Mouse (Mus musculus) liver, embryonic 11.5 days (tissue): ENCODE data around the gene Tfap2d. TPM values are rescaled to one million over a fixed set of nuclear protein-coding genes. Genes with fewer than 3 reads are reported as not detected.

ENCODE experiments used
- ATAC-seq: fragments of 200-750 bp; cut with Nextera tagmentation; replicated peaks from 2 replicates; pipeline ENCODE4 v1.8.0; 2017; ENCODE audit warnings: moderate number of reproducible peaks, mild to moderate bottlenecking, moderate TSS enrichment, moderate library complexity; ENCODE audit not compliant: low FRiP score
- DNase-seq: peaks from one replicate; pipeline ENCODE4 v3.0.0-alpha.2; 2017; ENCODE audit warnings: low spot score
- H3K27ac ChIP-seq: fragments of 300-500 bp; sonication (generic); 2 replicates; pipeline ENCODE4 v1.5.1; 2014; ENCODE audit warnings: mild to moderate bottlenecking, low read depth, low read length, control low read depth
- H3K27me3 ChIP-seq: fragments of 300-500 bp; sonication (generic); replicated peaks from 2 replicates; pipeline ENCODE4 v1.6.1; 2014; ENCODE audit warnings: low read length, mixed read lengths; ENCODE audit not compliant: control insufficient read depth, insufficient read depth
- H3K36me3 ChIP-seq: fragments of 300-500 bp; sonication (generic); 2 replicates; pipeline ENCODE4 v1.6.1; 2014; ENCODE audit warnings: mild to moderate bottlenecking, low read length, moderate library complexity, mixed read lengths; ENCODE audit not compliant: control insufficient read depth, insufficient read depth
- H3K4me1 ChIP-seq: fragments of 300-500 bp; sonication (generic); replicated peaks from 2 replicates; pipeline ENCODE4 v1.6.1; 2014; ENCODE audit warnings: low read length, mixed read lengths; ENCODE audit not compliant: control insufficient read depth, insufficient read depth
- H3K4me2 ChIP-seq: fragments of 300-500 bp; sonication (generic); 2 replicates; pipeline ENCODE4 v1.6.1; 2014; ENCODE audit warnings: mild to moderate bottlenecking, control low read depth, moderate library complexity
- H3K4me3 ChIP-seq: fragments of 300-500 bp; sonication (generic); 2 replicates; pipeline ENCODE4 v1.5.1; 2014; ENCODE audit warnings: low read depth, low read length, control low read depth
- H3K9ac ChIP-seq: fragments of 300-500 bp; sonication (generic); 2 replicates; pipeline ENCODE4 v1.6.1; 2014; ENCODE audit warnings: low read depth, low read length, control low read depth
- H3K9me3 ChIP-seq: fragments of 300-500 bp; sonication (generic); 2 replicates; pipeline ENCODE4 v1.6.1; 2016; ENCODE audit warnings: low read length, inconsistent platforms, mixed read lengths; ENCODE audit not compliant: control insufficient read depth
- WGBS: fragments of 180-500 bp; shearing (Covaris S2); extraction: QIAGEN DNeasy Blood & Tissue Kit; methylation state at CpG from one replicate; pipeline ENCODE4 v1.1.7; 2014; 5-methylcytosine and 5-hydroxymethylcytosine counted together
- polyA plus RNA-seq: library from polyadenylated mRNA; unstranded; fragments of >200 nt; fragmentation: Nextera tagmentation; extraction: Ambion mirVana; gene quantifications from 2 replicates; pipeline ENCODE4 v1.2.1, GENCODE M21; 2014

Tfap2d gene
- polyA plus RNA-seq, 1 experiment from 2014 or later = not detected

DNA sequence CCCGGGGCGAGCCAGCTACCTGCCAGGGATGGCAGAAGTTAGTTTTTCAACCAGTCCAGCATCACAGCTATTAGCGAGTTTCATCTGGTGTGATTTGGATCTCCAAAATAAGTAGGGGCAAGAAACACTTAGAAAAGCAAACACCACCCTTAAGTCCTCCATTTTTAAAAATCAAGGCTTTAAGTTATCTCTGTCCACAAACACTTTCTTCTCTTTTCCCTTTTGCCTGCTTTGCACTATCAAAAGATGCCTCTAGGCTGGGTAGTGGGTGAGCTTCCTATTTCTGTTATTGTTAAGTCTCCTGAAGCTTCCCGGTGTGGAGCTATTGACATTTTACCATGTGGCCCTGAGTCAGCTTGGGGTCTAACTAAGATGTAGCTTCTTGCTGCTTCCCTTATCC, 110.3 kb downstream of the Tfap2d start:
- Histone ChIP-seq H3K27ac (no peak overlapping the region), H3K4me3 (no peak overlapping the region), H3K36me3 (no peaks in the 10 kb centered on the region), H3K4me2 (no peak overlapping the region), H3K9me3 (no peaks in the 10 kb centered on the region), H3K27me3 (peaks cover 92% of the 10 kb centered on the region), H3K9ac (no peak overlapping the region), H3K4me1 (no peaks in the 10 kb centered on the region)
- WGBS = 4% methylated on average over 4 of the region's 4 CpGs
- DNase-seq (no peak), ATAC-seq (no peak)

DNA sequence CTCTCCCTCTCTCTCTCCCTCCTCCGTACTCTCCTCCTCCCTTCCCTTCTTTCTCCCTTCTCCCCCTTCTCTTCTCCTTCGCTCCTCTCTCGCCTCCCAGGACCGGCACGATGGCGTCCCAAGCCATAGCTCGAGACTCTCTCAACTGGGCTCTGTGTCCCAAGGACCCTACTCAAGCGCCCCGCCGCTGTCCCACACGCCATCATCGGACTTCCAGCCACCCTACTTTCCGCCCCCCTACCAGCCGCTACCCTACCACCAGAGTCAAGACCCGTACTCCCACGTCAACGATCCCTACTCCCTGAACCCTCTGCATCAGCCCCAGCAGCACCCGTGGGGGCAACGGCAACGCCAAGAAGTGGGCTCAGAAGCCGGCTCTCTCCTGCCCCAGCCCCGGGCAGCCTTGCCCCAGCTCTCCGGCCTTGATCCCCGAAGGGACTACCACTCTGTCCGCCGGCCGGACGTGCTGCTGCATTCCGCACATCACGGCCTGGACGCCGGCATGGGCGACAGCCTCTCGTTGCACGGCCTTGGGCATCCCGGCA, 111.1 kb downstream of the Tfap2d start:
- H3K4me3 ChIP-seq = no peak overlapping the region
- WGBS = 5% methylated on average over 36 of the region's 36 CpGs

More for the DNA sequence above, 111.1 kb downstream of the Tfap2d start:
- no peaks in the 10 kb centered on the region for H3K36me3 ChIP-seq
- no peaks in the 10 kb centered on the region for H3K4me1 ChIP-seq
- ATAC-seq (no peak), DNase-seq (no peak)
- H3K27me3 ChIP-seq = peaks cover 92% of the 10 kb centered on the region
- no peaks in the 10 kb centered on the region for H3K9me3 ChIP-seq
- H3K4me2 ChIP-seq = no peak overlapping the region
- no peak overlapping the region for H3K9ac ChIP-seq
- no peak overlapping the region for H3K27ac ChIP-seq

Other genes starting within 250 kb of the Tfap2d start
- gene Tfap2b, start 105.9 kb downstream of the Tfap2d start, polyA plus RNA-seq = 0.32 and 1.1 TPM in 2 replicates